Mouse (Mus musculus) intestine, embryonic 16.5 days (tissue): ENCODE measurements around the gene Baz2b. TPM values are rescaled to one million over a fixed set of nuclear protein-coding genes. Genes with fewer than 3 reads are reported as not detected.

Experiments used
- ATAC-seq: fragments of 200-750 bp; cut with Nextera tagmentation; 2 replicates; pipeline ENCODE4 v1.8.0; 2017; ENCODE audit warnings: moderate TSS enrichment, moderate library complexity
- H3K27ac ChIP-seq: fragments of 300-500 bp; sonication (generic); 2 replicates; pipeline ENCODE4 v1.5.1; 2014; ENCODE audit warnings: mild to moderate bottlenecking, low read length
- H3K27me3 ChIP-seq: fragments of 300-500 bp; sonication (generic); replicated peaks from 2 replicates; pipeline ENCODE4 v1.6.1; 2014; ENCODE audit warnings: low read length, control low read depth, mixed read lengths; ENCODE audit not compliant: control insufficient read depth, insufficient read depth
- H3K36me3 ChIP-seq: fragments of 300-500 bp; sonication (generic); 2 replicates; pipeline ENCODE4 v1.6.1; 2014; ENCODE audit warnings: low read length, control low read depth; ENCODE audit not compliant: control insufficient read depth, insufficient read depth
- H3K4me1 ChIP-seq: fragments of 300-500 bp; sonication (generic); 2 replicates; pipeline ENCODE4 v1.6.1; 2014; ENCODE audit warnings: low read length, control low read depth, mixed read lengths; ENCODE audit not compliant: control insufficient read depth, insufficient read depth
- H3K4me2 ChIP-seq: fragments of 300-500 bp; sonication (generic); 2 replicates; pipeline ENCODE4 v1.6.1; 2014; ENCODE audit warnings: low read depth, low read length, control low read depth
- H3K4me3 ChIP-seq: fragments of 300-500 bp; sonication (generic); 2 replicates; pipeline ENCODE4 v1.5.1; 2014; ENCODE audit warnings: mild to moderate bottlenecking, low read length
- H3K9ac ChIP-seq: fragments of 300-500 bp; sonication (generic); 2 replicates; pipeline ENCODE4 v1.6.1; 2014; ENCODE audit warnings: low read depth, low read length
- H3K9me3 ChIP-seq: fragments of 300-500 bp; sonication (generic); 2 replicates; pipeline ENCODE4 v1.6.1; 2016; ENCODE audit warnings: low read length, control low read depth; ENCODE audit not compliant: control insufficient read depth
- WGBS: fragments of 180-500 bp; shearing (Covaris S2); extraction: QIAGEN DNeasy Blood & Tissue Kit; methylation state at CpG from one replicate; pipeline ENCODE4 v1.1.7; 2014; 5-methylcytosine and 5-hydroxymethylcytosine counted together
- polyA plus RNA-seq: library from polyadenylated mRNA; unstranded; fragments of >200 nt; fragmentation: Nextera tagmentation; extraction: Ambion mirVana; gene quantifications from 2 replicates; pipeline ENCODE4 v1.2.1, GENCODE M21; 2015

Gene Baz2b
- polyA plus RNA-seq = 38.2 and 42.3 TPM in 2 replicates

DNA sequence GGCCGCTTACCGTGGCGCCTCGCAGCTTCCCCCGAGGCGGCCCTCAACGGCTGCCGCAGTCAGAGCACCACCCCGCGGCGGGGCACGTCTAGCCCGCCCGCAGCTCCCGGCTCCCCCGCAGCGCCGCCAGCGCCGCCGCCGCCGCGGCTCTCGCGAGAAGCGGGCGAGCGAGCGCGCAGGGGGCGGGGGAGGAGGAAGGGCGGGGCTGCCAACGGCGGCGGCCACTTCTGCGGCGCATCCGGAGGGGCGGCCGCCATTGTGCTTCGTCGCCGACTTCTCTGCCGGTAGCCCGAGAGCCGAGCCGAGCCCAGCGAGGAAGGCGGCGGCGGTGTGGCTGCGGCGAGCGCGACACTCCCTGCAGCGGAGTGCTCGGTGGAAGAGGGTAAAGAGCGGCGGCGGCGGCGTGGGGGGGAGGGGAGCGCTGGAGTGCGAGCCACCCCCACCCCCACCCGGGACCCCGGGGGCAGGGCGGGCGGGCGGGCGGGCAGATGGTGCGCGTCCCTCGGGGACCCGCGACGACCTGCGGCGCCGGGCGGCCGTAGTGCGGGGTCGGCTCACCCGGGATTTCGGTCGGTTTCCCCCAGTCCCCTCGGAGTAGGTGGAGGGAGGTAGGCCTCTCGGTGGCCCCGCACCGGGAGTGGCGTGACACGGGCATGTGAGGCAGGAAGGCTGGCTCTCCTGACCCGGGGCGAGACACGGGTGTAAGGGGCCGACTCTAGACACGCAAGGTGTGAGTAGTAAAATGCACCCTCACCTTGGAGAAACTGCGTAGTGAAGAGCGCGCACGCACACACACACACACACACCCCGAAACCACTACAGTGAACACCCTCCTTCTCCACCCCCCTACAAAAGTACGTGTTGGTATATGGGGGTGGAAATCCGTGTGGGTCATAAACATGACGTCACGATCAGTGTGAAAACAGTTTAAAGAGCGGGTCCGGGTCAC, at the start of gene Baz2b, which contains the start of gene March7:
Gene Baz2b, minus strand, starts transcription at position 137 of the 949 bp plus-strand sequence.
Gene March7, plus strand, starts transcription at position 185 of the 949 bp plus-strand sequence.
- H3K4me3 ChIP-seq = peak within 1 kb of the TSS; percentile 93
- no peaks in the 10 kb centered on the region for H3K36me3 ChIP-seq
- peak within 1 kb of the TSS; percentile 91 for H3K27ac ChIP-seq
- H3K9me3 ChIP-seq = no peaks in the 10 kb centered on the region
- WGBS = under 1% methylated on average over 68 of the region's 109 CpGs
- peak within 1 kb of the TSS; percentile 74 for H3K4me2 ChIP-seq
- H3K4me1 ChIP-seq = peaks cover 27% of the 10 kb centered on the region
- H3K9ac ChIP-seq = peak within 1 kb of the TSS; percentile 97
- no peaks in the 10 kb centered on the region for H3K27me3 ChIP-seq
- peak; percentile 93 for ATAC-seq

DNA sequence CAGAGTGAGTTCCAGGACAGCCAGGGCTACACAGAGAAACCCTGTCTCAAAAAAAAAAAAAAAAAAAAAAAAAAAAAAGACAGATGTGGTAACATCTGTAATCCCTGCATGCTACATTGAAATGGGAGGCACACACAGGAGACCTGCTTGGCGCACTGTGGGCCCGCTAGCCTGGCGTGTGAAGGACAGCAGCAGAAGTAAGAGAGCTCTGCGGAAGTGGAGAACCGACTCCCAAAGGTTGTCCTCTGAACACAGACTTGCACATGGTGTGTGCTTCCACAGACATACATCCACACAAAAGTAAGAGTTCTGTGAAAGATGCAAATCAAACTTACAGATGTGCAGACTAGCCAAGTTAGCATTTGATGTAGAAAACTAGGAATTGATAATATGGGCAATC, 49.5 kb upstream of the Baz2b start:
- Histone ChIP-seq H3K4me2 (no peak overlapping the region), H3K4me1 (0 out of 2 replicates have a peak, but pooled peaks cover 2% of the 10 kb centered on the region), H3K4me3 (no peak overlapping the region), H3K36me3 (0 out of 2 replicates have a peak, but pooled peaks cover 3% of the 10 kb centered on the region), H3K9me3 (no peaks in the 10 kb centered on the region), H3K27ac (no peak overlapping the region), H3K27me3 (no peaks in the 10 kb centered on the region), H3K9ac (no peak overlapping the region)
- 95% methylated on average over 5 of the region's 5 CpGs for WGBS
- ATAC-seq = no peak

DNA sequence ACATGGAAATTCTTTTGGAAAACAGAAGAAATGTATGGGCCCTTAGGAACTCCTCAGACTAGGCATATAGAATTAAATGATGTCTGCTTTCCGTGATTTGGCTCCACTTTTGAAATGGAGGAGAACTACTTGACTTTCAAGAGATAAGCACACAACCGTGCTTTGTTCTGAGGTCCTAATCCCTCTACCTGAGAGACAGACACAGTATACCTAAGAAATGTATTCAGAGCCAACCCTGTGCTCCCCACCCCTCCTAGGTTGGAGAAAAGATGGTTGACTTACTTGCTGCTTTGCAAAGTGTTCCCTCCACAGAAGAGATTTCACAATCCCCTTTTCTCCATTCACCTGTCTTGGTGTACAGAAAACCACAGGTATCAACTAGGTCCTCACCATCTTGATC, 47.1 kb upstream of the Baz2b start:
- H3K9me3 ChIP-seq = no peaks in the 10 kb centered on the region
- no peaks in the 10 kb centered on the region for H3K27me3 ChIP-seq
- H3K4me3 ChIP-seq = no peak overlapping the region
- 83% methylated on average over 2 of the region's 2 CpGs for whole genome bisulfite sequencing
- H3K4me2 ChIP-seq = no peak overlapping the region
- H3K4me1 ChIP-seq = 0 out of 2 replicates have a peak, but pooled peaks cover 2% of the 10 kb centered on the region
- no peak overlapping the region for H3K9ac ChIP-seq
- H3K36me3 ChIP-seq = 0 out of 2 replicates have a peak, but pooled peaks cover 4% of the 10 kb centered on the region
- no peak overlapping the region for H3K27ac ChIP-seq
- ATAC-seq = no peak

DNA sequence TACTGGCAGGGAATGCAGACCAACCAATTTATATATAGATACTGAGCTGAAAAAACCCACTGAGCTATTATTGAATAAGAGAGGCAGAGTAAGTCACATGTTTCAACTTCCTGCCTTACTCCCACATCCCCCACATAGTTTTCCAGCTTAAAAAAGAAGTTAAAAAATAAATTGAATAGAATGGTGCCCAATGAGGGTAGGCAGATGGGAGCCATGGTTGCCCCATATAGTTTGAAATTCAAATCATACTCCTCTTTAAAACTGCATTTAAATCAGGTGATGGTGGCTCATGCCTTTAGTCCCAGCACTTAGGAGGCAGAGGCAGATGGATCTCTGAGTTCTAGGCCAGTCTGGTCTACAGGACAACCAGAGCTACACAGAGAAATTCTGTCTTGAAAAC, 43.9 kb upstream of the Baz2b start:
- no peak overlapping the region for H3K27ac ChIP-seq
- no peak overlapping the region for H3K9ac ChIP-seq
- no peak for ATAC-seq
- H3K9me3 ChIP-seq = no peaks in the 10 kb centered on the region
- H3K4me1 ChIP-seq = no peaks in the 10 kb centered on the region
- no peaks in the 10 kb centered on the region for H3K27me3 ChIP-seq
- H3K4me3 ChIP-seq = no peak overlapping the region
- H3K4me2 ChIP-seq = no peak overlapping the region
- peaks cover 10% of the 10 kb centered on the region for H3K36me3 ChIP-seq

DNA sequence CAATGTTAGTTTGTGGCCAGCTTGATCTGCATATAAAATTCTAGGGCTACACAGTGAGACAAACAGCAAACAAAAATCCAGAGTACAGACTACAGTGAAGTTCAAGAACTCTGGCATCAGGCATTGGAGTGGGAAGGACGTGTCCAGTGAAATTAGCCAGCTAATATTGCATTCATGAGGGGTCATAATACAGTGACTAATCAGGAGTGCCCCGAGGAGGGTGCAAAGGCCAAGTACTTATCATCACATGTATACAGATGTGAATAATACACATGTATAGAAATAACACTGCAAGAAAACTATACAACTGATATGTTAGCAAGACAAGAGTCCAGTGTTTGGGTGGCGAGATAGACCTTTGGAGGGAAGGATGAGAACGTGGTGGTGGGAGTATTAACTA, 43.1 kb upstream of the Baz2b start:
- Histone ChIP-seq H3K27me3 (no peaks in the 10 kb centered on the region), H3K36me3 (peaks cover 10% of the 10 kb centered on the region)

DNA sequence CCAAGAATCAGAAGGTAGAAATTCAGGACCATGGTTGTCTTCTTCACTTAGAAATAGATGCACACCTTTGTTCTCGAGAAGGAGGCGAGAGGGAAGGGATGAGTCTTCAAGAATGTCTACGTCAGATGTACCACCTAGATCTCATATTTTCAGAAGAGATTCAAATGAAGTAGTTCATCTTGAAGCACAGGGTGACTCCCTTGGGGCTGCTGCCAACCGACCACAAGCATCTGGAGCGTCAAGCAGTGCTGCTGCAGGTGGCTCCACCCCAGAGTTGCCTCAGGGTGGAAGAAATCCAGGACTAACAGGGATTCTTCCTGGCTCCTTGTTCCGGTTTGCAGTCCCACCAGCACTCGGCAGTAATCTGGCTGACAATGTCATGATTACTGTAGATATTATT, 24.9 kb upstream of the Baz2b start:
- Histone ChIP-seq H3K4me3 (no peak overlapping the region), H3K4me1 (no peaks in the 10 kb centered on the region), H3K27me3 (no peaks in the 10 kb centered on the region), H3K4me2 (no peak overlapping the region), H3K9ac (no peak overlapping the region), H3K36me3 (peaks cover 16% of the 10 kb centered on the region), H3K9me3 (no peaks in the 10 kb centered on the region), H3K27ac (no peak overlapping the region)
- 89% methylated on average over 7 of the region's 7 CpGs for WGBS
- ATAC-seq = no peak

More for the DNA sequence above, 43.1 kb upstream of the Baz2b start:
- H3K9ac ChIP-seq = no peak overlapping the region
- H3K4me2 ChIP-seq = no peak overlapping the region
- 71% methylated on average over 4 of the region's 4 CpGs for WGBS
- no peaks in the 10 kb centered on the region for H3K9me3 ChIP-seq
- H3K4me3 ChIP-seq = no peak overlapping the region
- H3K27ac ChIP-seq = no peak overlapping the region
- no peaks in the 10 kb centered on the region for H3K4me1 ChIP-seq
- ATAC-seq = peak; percentile 78

DNA sequence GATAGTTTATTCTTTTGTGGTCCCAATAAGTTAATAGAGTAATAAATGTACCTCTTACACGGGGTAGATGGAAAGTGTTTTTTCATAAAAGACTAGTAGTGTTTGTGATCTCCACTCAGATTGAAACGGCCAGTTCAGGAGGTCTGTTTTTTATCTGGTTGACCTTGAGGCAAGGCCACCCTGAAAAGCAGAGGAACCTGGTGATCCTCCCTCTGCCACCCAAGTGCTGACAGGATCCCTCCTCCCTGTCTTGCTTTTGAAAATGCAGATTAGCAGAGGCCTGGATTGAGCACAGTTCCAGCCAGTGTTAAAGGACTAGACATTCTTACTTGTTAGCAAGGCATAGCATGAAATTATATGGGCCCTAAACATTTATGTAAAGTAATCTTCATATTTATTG, 23.5 kb upstream of the Baz2b start:
- WGBS = 34% methylated on average over 2 of the region's 2 CpGs

DNA sequence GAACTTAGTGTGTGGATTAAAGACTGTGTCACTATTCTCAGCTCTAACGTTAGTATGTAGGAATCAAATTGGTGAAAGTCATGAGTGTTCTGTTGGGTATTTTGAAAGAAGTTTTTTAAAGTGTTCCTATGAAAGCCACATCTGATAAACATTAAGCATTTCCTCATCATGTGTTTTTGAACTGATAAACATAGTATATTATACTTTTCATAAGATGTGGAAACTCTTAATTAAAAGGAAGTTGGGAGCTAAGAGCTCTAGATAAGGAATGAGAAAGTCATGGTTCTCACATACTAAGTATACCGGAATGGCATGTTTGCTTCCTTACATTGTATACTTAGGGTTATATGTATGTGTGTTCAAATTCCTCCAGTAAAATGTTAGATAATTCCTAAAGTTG, 20.7 kb upstream of the Baz2b start:
- H3K27ac ChIP-seq = no peak overlapping the region
- H3K36me3 ChIP-seq = peaks cover 5% of the 10 kb centered on the region; the same call in 1 of the 2 replicates
- peaks cover 6% of the 10 kb centered on the region; the same call in 1 of the 2 replicates for H3K4me1 ChIP-seq
- ATAC-seq = no peak
- no peak overlapping the region for H3K4me2 ChIP-seq
- no peak overlapping the region for H3K9ac ChIP-seq
- no peaks in the 10 kb centered on the region for H3K9me3 ChIP-seq
- 87% methylated on average over 2 of the region's 2 CpGs for WGBS
- H3K27me3 ChIP-seq = no peaks in the 10 kb centered on the region
- H3K4me3 ChIP-seq = no peak overlapping the region

More for the DNA sequence above, 23.5 kb upstream of the Baz2b start:
- Histone ChIP-seq H3K9me3 (no peaks in the 10 kb centered on the region), H3K4me3 (no peak overlapping the region), H3K9ac (no peak overlapping the region), H3K4me1 (no peaks in the 10 kb centered on the region), H3K27me3 (no peaks in the 10 kb centered on the region), H3K27ac (no peak overlapping the region), H3K4me2 (no peak overlapping the region), H3K36me3 (peaks cover 8% of the 10 kb centered on the region)
- ATAC-seq = no peak

DNA sequence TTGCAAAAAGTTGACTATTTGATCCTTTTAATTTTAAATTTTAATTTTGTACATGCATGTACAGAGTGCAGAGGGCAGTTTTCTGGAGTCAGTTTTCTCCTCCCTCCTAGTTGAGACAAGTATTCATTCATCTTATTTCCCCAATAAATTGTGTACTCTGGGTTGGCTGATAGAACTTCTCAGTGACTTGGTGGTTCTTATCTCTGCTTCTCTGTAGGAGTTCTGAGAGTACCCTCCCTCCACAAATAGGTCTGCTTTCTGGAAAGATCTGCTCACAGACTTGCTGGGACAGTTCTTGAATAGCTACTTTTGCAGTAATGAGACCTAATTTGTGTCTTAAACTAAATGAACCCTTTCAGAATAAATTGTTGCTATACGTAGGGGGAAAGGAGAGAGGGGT, 18.8 kb upstream of the Baz2b start:
- Histone ChIP-seq H3K4me3 (no peak overlapping the region), H3K4me1 (peaks cover 6% of the 10 kb centered on the region; the same call in 1 of the 2 replicates), H3K9ac (no peak overlapping the region), H3K4me2 (no peak overlapping the region), H3K9me3 (no peaks in the 10 kb centered on the region), H3K36me3 (peaks cover 2% of the 10 kb centered on the region; the same call in 1 of the 2 replicates), H3K27ac (no peak overlapping the region), H3K27me3 (no peaks in the 10 kb centered on the region)
- 84% methylated on average over 1 of the region's 1 CpGs for WGBS
- ATAC-seq = no peak
